Mouse (Mus musculus): ENCODE measurements around the gene Gm27029.

GRCm38 (mm10) chr11:101471926-101472325, 47.3 kb upstream of the Gm27029 start:
- TF ChIP-seq GATA1 (IDR thresholded peaks at IDR 0.05; ENCODE audit: low read length) (no peak), TAL1 (IDR thresholded peaks at IDR 0.05; ENCODE audit: low read length) (no peak)
